Mouse (Mus musculus): Measurements from ENCODE around the gene Scarb1.

DNA sequence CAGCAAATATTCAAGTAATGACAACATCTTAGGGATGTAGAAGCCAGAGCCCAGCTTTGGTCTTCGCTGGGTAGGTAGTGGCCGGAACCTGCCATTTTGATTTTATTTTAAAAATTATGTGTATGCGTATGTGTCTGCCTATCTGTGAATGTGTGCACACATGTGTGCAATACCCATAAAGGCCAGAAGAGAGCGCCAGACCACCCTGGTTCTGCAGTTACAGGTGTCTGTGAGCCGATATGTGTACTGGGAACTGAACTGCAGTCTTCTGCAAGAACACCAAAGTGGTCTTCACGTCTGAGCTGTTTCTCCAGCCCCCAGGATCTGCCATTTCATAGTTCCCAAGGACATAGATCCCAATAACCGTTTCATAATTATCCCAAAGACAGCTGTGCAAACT, 71.1 kb downstream of the Scarb1 start:
- TF ChIP-seq CTCF (IDR thresholded peaks at IDR 0.05; ENCODE audit: low read depth) (peak; percentile 40), EP300 (IDR thresholded peaks at IDR 0.05; ENCODE audit: low read depth) (no peak)
